Mouse (Mus musculus) lung, postnatal 25 days (tissue): ENCODE data around the gene Atad1.
"Not testable (repeated sequence)": the region's sequence is repeated elsewhere in the genome, so short reads cannot be mapped to it uniquely, and the experiment has no call there.

Experiments
- DNase-seq: peaks from one replicate; pipeline ENCODE4 v3.0.0; 2022; ENCODE audit warnings: low spot score

Atad1 gene

DNA sequence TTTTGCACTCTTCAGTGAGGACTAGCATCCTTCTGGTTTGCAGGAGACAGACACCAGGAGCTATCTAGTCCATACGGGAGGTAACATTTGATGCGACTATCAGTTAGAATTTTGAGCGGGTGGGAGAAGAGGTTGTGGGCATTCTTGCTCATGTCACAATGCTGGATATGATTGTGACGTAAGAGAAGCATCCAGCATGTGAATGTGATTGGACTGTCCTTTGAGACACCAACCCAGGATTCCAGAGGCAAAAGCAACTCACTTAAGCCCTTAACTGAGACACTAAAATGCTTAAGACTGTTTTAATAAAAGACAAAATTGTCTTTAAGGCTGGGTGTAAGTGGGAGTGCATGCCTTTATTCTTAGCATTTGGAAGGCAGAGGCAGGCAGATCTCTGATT, at the start of gene Atad1:
Gene Atad1 (minus strand): TSS at position 101 of the 400 bp plus-strand sequence.
- no peak for DNase-seq

- not testable (repeated sequence) for DNase-seq
These were observed 48.4 kb upstream of the Atad1 start for GRCm38 (mm10) chr19:32788016-32788415.

GRCm38 (mm10) chr19:32787388-32787787, 47.8 kb upstream of the Atad1 start:
- DNase-seq = not testable (repeated sequence)

- no peak for DNase-seq
These were observed 41.9 kb upstream of the Atad1 start for GRCm38 (mm10) chr19:32781305-32782071.

GRCm38 (mm10) chr19:32779131-32779530, 39.5 kb upstream of the Atad1 start:
- no peak for DNase-seq

DNA sequence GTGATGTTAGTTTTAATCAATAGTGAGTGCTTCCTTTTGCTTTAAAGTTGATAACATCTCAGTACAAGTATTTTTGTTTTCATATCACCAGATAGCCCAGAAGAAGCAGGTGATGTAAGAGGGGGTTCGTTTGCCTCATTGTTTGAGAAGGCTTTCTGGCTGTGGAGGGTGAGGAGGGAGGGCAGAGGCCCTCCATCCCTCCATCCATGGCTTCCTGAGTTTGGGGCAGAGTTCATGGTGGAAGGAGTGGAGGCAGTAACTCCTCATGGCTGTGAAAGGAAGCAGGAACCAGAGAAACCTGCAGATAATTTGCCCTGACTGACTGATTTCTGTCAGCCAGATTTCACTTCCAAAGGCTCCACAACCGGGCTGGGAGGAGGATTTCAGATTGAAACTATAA, 38.8 kb upstream of the Atad1 start:
- no peak for DNase-seq

GRCm38 (mm10) chr19:32762493-32762892, 22.9 kb upstream of the Atad1 start:
- no peak for DNase-seq

DNA sequence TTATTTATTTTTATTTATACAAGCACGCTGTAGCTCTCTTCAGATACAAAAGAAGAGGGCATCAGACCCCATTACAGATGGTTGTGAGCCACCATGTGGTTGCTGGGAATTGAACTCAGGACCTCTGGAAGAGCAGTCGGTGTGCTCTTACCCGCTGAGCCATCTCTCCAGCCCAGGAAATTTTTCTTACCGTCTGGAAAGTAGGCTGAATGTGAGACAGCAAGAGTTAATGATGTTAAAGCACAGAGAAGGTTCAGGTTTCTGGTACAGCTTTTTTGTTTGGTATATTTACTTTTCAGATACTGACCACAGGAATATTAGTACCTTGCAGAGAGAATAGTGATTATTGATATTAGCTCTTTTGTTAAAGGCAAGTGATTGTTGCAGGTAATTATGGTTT, 21.6 kb upstream of the Atad1 start:
- DNase-seq = no peak

- DNase-seq = peak; percentile 55
These were observed 20.9 kb upstream of the Atad1 start for GRCm38 (mm10) chr19:32760499-32760898.

GRCm38 (mm10) chr19:32759357-32760024, 19.9 kb upstream of the Atad1 start:
- no peak for DNase-seq

GRCm38 (mm10) chr19:32758793-32759161, 19.2 kb upstream of the Atad1 start:
- no peak for DNase-seq

- DNase-seq = peak; percentile 23
These were observed 18.5 kb upstream of the Atad1 start for GRCm38 (mm10) chr19:32757831-32758792.

- peak; percentile 95 for DNase-seq
These were observed 17.5 kb upstream of the Atad1 start, which contains the start of gene Pten for GRCm38 (mm10) chr19:32756900-32757725. Gene Pten, plus strand, starts transcription at chr19:32757497.

GRCm38 (mm10) chr19:32756636-32756899, 17.0 kb upstream of the Atad1 start:
- no peak for DNase-seq

GRCm38 (mm10) chr19:32755792-32756635, 16.4 kb upstream of the Atad1 start:
- DNase-seq = peak; percentile 96

DNA sequence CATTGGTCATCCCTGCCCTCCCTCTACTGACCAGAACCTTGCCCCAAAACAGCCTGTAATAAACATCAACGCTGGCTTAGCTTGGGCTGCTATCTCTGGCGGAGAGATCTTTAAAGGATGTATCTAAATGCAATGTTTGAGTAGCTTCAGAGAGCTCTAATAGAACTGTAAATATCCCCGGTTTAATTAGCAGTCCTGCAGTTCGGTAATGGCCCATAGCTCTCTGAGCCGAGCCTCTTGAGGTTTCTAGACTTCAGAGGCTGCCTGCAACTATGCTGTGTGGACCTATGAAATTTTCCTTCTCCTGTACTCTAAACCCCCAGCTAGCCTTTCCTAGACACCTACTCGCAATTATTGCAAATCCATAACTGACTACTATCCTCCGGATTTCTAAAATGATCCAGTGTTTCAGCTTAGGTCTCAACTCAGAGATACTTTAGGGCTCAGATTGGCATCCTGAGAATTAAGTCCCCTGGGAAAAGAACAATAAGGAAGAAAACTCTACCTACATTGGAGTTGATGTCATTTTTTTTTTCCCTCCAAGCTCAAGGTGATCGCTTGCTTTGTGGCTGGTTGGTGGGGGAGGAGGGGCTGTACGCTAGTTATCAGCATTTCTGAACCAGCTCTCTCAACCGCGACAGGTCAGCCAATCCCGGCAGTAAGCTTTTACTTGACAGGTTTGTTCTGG, 15.7 kb upstream of the Atad1 start:
- no peak for DNase-seq

- no peak for DNase-seq
These were observed 14.8 kb upstream of the Atad1 start for GRCm38 (mm10) chr19:32754188-32755000.

DNA sequence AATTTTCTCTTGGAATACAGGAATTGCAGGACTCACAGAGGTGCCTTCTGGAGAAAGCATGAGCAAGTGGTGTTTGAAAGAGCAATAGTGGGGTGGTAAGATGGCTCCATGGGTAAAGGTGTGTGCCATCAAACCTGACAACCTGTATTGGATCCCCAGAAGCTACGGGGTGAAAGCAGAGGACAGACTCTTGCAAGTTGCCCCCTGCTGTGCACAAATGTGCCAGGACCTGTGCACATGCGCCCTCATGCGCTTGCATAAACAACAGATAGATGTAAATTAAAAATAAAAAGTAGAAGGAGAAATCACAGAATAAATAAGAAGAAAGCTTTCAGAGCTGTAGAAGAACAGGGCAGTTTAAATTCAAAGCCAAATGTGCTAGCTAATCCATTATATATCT, 13.8 kb upstream of the Atad1 start:
- DNase-seq = no peak

DNA sequence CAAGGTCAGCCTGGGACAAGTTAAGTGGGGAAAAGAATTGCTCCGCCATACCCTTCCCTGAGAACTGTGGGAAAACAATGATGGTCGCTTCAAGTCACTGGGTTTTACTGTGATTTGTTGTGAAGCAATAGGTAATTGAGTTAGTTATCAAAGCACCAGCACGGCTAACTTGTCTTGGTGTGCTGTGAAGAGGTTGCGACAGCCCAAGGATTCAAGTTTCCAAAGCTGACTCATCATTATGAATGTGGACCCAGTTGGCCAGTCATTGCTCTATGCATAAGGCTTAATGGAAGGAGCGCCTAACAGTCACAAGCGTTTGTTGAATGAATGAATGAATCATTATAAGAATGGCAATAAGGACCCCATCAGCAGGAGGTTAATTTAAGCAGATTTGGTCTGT, 12.8 kb upstream of the Atad1 start:
- DNase-seq = no peak
